Mouse (Mus musculus): ENCODE measurements at regions not wholly inside any gene's neighbourhood (a gene's known extent, or its start where the extent isn't known, plus 50 kb on each side); places are given as distances from the start of the nearest gene placed in this dataset.

- TF ChIP-seq CHD2 (IDR thresholded peaks at IDR 0.05; ENCODE audit: low read depth, low read length) (no peak), MAFK (IDR thresholded peaks at IDR 0.05; ENCODE audit: insufficient read depth, low read depth, low read length) (no peak)
Observed at GRCm38 (mm10) chr12:15078615-15079014, 738.1 kb downstream of the Trib2 start.
